In the genomic region with DNA sequence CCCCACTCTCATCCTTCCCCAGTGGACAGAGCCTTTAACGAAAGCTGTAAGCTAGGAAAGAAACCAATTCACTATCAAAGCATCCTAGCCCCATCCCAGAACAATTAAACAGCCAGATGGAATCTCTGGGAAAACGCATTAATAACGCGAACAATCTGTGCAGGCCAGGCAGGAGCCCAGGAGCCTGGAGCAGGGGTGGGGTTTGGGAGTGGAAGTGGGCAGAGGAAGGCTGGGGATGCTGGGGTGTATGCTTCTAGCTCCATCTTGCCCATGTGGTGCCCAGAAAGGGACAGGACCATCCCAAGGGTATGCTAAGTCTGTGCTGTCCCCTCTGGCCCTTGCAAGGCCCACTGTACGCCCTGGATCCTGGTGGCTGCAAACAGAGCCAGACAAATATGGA, we compare ENCODE assay signal across 15 mouse cellular contexts. TPM values are rescaled to one million over a fixed set of nuclear protein-coding genes. Genes with fewer than 3 reads are reported as not detected.
DNase-seq lines count a peak whose midpoint lies in the region; ATAC-seq and TF ChIP-seq lines count a peak whose summit lies in the region.
"Had no signal": no experiment of that assay in that cellular context is flagged by ENCODE, and none has a peak within 500 bp of the region (broad histone marks: within the 10 kb centered on the region; RNA-seq: fewer than 3 reads in every experiment).

No protein-coding gene starts in this region.

- peaks cover 35% of the 10 kb centered on the region for H3K27me3 ChIP-seq in forebrain, embryonic 16.5 days (replicated peaks; ENCODE audit: control insufficient read depth, insufficient read depth, low read length)
- H3K27me3 ChIP-seq in forebrain, embryonic 10.5 days (ENCODE audit: poor library complexity, severe bottlenecking) = peaks cover 84% of the 10 kb centered on the region
- H3K27me3 ChIP-seq in stomach, embryonic 16.5 days (ENCODE audit: control insufficient read depth, insufficient read depth, low read length) = peaks cover 22% of the 10 kb centered on the region
- no peaks in the 10 kb centered on the region for H3K27me3 ChIP-seq in stomach, postnatal 0 days (ENCODE audit: control insufficient read depth, insufficient read depth, low read length)

- no peak overlapping the region for H3K27ac ChIP-seq in forebrain, embryonic 16.5 days (ENCODE audit: low read length)
- H3K27ac ChIP-seq in forebrain, embryonic 10.5 days = no peak overlapping the region
- no peak overlapping the region for H3K27ac ChIP-seq in stomach, embryonic 16.5 days (ENCODE audit: low read length)
- no peak overlapping the region for H3K27ac ChIP-seq in stomach, postnatal 0 days (replicated peaks)
- peak overlapping the region; percentile 70; the same call in 1 of the 2 replicates for H3K27ac ChIP-seq in layer of hippocampus, adult 2 months
- H3K27ac ChIP-seq: heart, embryonic 13.5 days; hindbrain, postnatal 0 days; liver, embryonic 14.5 days had no signal

- H3K9me3 ChIP-seq in forebrain, embryonic 16.5 days (ENCODE audit: control insufficient read depth, low read length) = no peaks in the 10 kb centered on the region
- H3K9me3 ChIP-seq in forebrain, embryonic 10.5 days = no peaks in the 10 kb centered on the region
- H3K9me3 ChIP-seq in stomach, embryonic 16.5 days (replicated peaks; ENCODE audit: control insufficient read depth, low read length) = no peaks in the 10 kb centered on the region
- H3K9me3 ChIP-seq in stomach, postnatal 0 days (ENCODE audit: control insufficient read depth, low read length) = no peaks in the 10 kb centered on the region
- H3K9me3 ChIP-seq: heart, embryonic 13.5 days had no signal

- ATAC-seq in forebrain, embryonic 16.5 days = peak; percentile 42
- ATAC-seq in stomach, embryonic 16.5 days (ENCODE audit: insufficient read depth, low FRiP score) = no peak
- no peak for ATAC-seq in stomach, postnatal 0 days (ENCODE audit: low FRiP score, low TSS enrichment)
- ATAC-seq: hindbrain, postnatal 0 days had no signal

- H3K4me1 ChIP-seq in forebrain, embryonic 16.5 days (replicated peaks; ENCODE audit: control insufficient read depth, insufficient read depth, low read length) = peaks cover 12% of the 10 kb centered on the region
- H3K4me1 ChIP-seq in forebrain, embryonic 10.5 days = peaks cover 23% of the 10 kb centered on the region
- H3K4me1 ChIP-seq in stomach, embryonic 16.5 days (ENCODE audit: control insufficient read depth, insufficient read depth, low read length) = peaks cover 15% of the 10 kb centered on the region
- 0 out of 2 replicates have a peak, but pooled peaks cover 3% of the 10 kb centered on the region for H3K4me1 ChIP-seq in stomach, postnatal 0 days (replicated peaks; ENCODE audit: control insufficient read depth, insufficient read depth)

- 42% methylated on average over 5 of the region's 5 CpGs for WGBS in forebrain, embryonic 16.5 days
- 66% methylated on average over 5 of the region's 5 CpGs for WGBS in forebrain, embryonic 10.5 days
- 64% methylated on average over 5 of the region's 5 CpGs for WGBS in stomach, embryonic 16.5 days
- WGBS in stomach, postnatal 0 days = 66% methylated on average over 5 of the region's 5 CpGs

- H3K4me2 ChIP-seq in forebrain, embryonic 16.5 days (ENCODE audit: low read length) = no peak overlapping the region
- H3K4me2 ChIP-seq in stomach, embryonic 16.5 days (ENCODE audit: low read depth, low read length) = no peak overlapping the region
- no peak overlapping the region for H3K4me2 ChIP-seq in stomach, postnatal 0 days (replicated peaks; ENCODE audit: low read depth)
- H3K4me2 ChIP-seq: heart, embryonic 13.5 days had no signal

- H3K9ac ChIP-seq in forebrain, embryonic 16.5 days (replicated peaks; ENCODE audit: low read depth, low read length) = no peak overlapping the region
- H3K9ac ChIP-seq in stomach, embryonic 16.5 days (ENCODE audit: low read length) = peak overlapping the region; percentile 7; the same call in 1 of the 2 replicates
- H3K9ac ChIP-seq in stomach, postnatal 0 days (ENCODE audit: low read length) = no peak overlapping the region
- H3K9ac ChIP-seq: heart, embryonic 13.5 days; liver, embryonic 14.5 days had no signal

- no peak for TF ChIP-seq CTCF in stomach, postnatal 0 days (IDR thresholded peaks at IDR 0.05; ENCODE audit: low read depth)
- no peak for TF ChIP-seq CTCF in layer of hippocampus, adult 2 months (conservative IDR thresholded peaks at IDR 0.05)

- no peak for DNase-seq in forebrain, embryonic 10.5 days (ENCODE audit: extremely low spot score, low spot score)
- no peak for DNase-seq in stomach, postnatal 0 days (ENCODE audit: low spot score)
- peak; percentile 68 to 70 for DNase-seq in layer of hippocampus, adult 2 months (ENCODE audit: low spot score in 2 of 2)
- no peak for DNase-seq in thymus, postnatal 25 days
- no peak for DNase-seq in right cerebral cortex, postnatal 36 days (ENCODE audit: low spot score in 2 of 2)
- DNase-seq in adrenal gland, postnatal 36 days = no peak
- DNase-seq: adrenal gland, adult 8-10 months; cerebellum, postnatal 25 days; heart, postnatal 36 days; kidney, adult 9 months had no signal

- no peak for TF ChIP-seq EP300 in stomach, postnatal 0 days (optimal IDR thresholded peaks at IDR 0.05)

- H3K36me3 ChIP-seq in forebrain, embryonic 16.5 days (ENCODE audit: control insufficient read depth, insufficient read depth) = no peaks in the 10 kb centered on the region
- no peaks in the 10 kb centered on the region for H3K36me3 ChIP-seq in forebrain, embryonic 10.5 days (replicated peaks)
- H3K36me3 ChIP-seq in stomach, embryonic 16.5 days (ENCODE audit: control insufficient read depth, insufficient read depth, low read length) = no peaks in the 10 kb centered on the region
- H3K36me3 ChIP-seq in stomach, postnatal 0 days (ENCODE audit: control insufficient read depth, insufficient read depth, low read length) = no peaks in the 10 kb centered on the region
- H3K36me3 ChIP-seq: heart, embryonic 13.5 days had no signal

- no peak overlapping the region for H3K4me3 ChIP-seq in forebrain, embryonic 16.5 days (replicated peaks; ENCODE audit: low read length)
- no peak overlapping the region for H3K4me3 ChIP-seq in forebrain, embryonic 10.5 days
- no peak overlapping the region for H3K4me3 ChIP-seq in stomach, embryonic 16.5 days (replicated peaks; ENCODE audit: low read length)
- H3K4me3 ChIP-seq in stomach, postnatal 0 days (ENCODE audit: low read depth, low read length) = no peak overlapping the region
- no peak overlapping the region for H3K4me3 ChIP-seq in layer of hippocampus, adult 2 months
- H3K4me3 ChIP-seq: heart, embryonic 13.5 days had no signal

RNA-seq across cellular contexts. Expression of gene Cebpa, which starts 5.1 kb away (rescaled TPM):
- 0.32 and 0.40 TPM in 2 replicates for polyA plus RNA-seq in forebrain, embryonic 16.5 days (2015; fragmentation: Nextera tagmentation; extraction: Ambion mirVana)
- 0.23 and 0.40 TPM in 2 replicates for polyA plus RNA-seq in forebrain, embryonic 10.5 days (2016; fragmentation: Nextera tagmentation; extraction: Ambion mirVana)
- 2.6 and 2.8 TPM in 2 replicates for polyA plus RNA-seq in stomach, embryonic 16.5 days (2015; fragmentation: Nextera tagmentation; extraction: Ambion mirVana)
- polyA plus RNA-seq in stomach, postnatal 0 days (2015; fragmentation: Nextera tagmentation; extraction: Ambion mirVana) = 8.8 and 11.3 TPM in 2 replicates
- total RNA-seq in layer of hippocampus, adult 2 months (2021) = 10 to 100 TPM; 16.6 to 18.0 TPM
- total RNA-seq in adrenal gland, postnatal 36 days (2021) = 100 to 1,000 TPM; 124 to 150 TPM

Comparison
In these comparisons a context has a peak if more than half of its experiments do, and no peak if none do; other contexts are left out.
1. DNase-seq: peak in layer of hippocampus, adult 2 months (2 of 2); none in forebrain, embryonic 10.5 days (single experiment), stomach, postnatal 0 days (single experiment), thymus, postnatal 25 days (single experiment), right cerebral cortex, postnatal 36 days (0 of 2) and adrenal gland, postnatal 36 days (0 of 2).